14 mouse cellular contexts compared by ENCODE assay signal in genomic region chr2:128272789-128273188, GRCm38 (mm10).
DNase-seq lines count a peak whose midpoint lies in the region; TF ChIP-seq lines count a peak whose summit lies in the region.
"Had no signal": no experiment of that assay in that cellular context is flagged by ENCODE, and none has a peak within 500 bp of the region (broad histone marks: within the 10 kb centered on the region; RNA-seq: fewer than 3 reads in every experiment).

No protein-coding gene starts in this region.

- peak; percentile 36 for DNase-seq in kidney, postnatal 14 days
- DNase-seq in kidney, adult 11 months: no peak
- DNase-seq in forelimb bud, embryonic 11.5 days (ENCODE audit: low read depth, low spot score): peak; percentile 35
- DNase-seq in naive thymus-derived CD4-positive, alpha-beta T cell, adult 2 months (ENCODE audit: low read depth): peak; percentile 24
- DNase-seq in cerebellum, adult 18-20 months: no peak
- DNase-seq in layer of hippocampus, postnatal 14 days (ENCODE audit: low spot score in 2 of 2): no peak
- DNase-seq: cerebellum, adult 9-11 months; gastrocnemius, adult 2 months; heart, postnatal 36 days; spleen, adult 18-20 months; thymus, adult 18-20 months had no signal

- TF ChIP-seq CTCF in E14TG2a.4 (conservative IDR thresholded peaks at IDR 0.05; ENCODE audit: low read length): no peak

- H3K4me1 ChIP-seq in E14TG2a.4 (replicated peaks; ENCODE audit: low read depth, low read length): peaks cover 64% of the 10 kb centered on the region

- no peaks in the 10 kb centered on the region for H3K36me3 ChIP-seq in E14TG2a.4 (ENCODE audit: insufficient read depth, low read length)
- H3K36me3 ChIP-seq: embryonic facial prominence, embryonic 13.5 days; G1E had no signal

- peak overlapping the region; percentile 20; the same call in 1 of the 2 replicates for H3K4me3 ChIP-seq in E14TG2a.4 (replicated peaks; ENCODE audit: low read length)
- H3K4me3 ChIP-seq: embryonic facial prominence, embryonic 13.5 days; gastrocnemius, adult 2 months had no signal

- H3K9me3 ChIP-seq in E14TG2a.4 (ENCODE audit: low read length): no peaks in the 10 kb centered on the region
- H3K9me3 ChIP-seq: embryonic facial prominence, embryonic 13.5 days; G1E had no signal

- 0 out of 2 replicates have a peak, but pooled peaks cover 4% of the 10 kb centered on the region for H3K27me3 ChIP-seq in E14TG2a.4 (ENCODE audit: insufficient read depth, low read length)
- H3K27me3 ChIP-seq: embryonic facial prominence, embryonic 13.5 days had no signal

Comparison
In these comparisons a context has a peak if more than half of its experiments do, and no peak if none do; other contexts are left out.
1. DNase-seq: peak in kidney, postnatal 14 days (single experiment), forelimb bud, embryonic 11.5 days (single experiment) and naive thymus-derived CD4-positive, alpha-beta T cell, adult 2 months (single experiment); none in kidney, adult 11 months (single experiment), cerebellum, adult 18-20 months (0 of 2) and layer of hippocampus, postnatal 14 days (0 of 2).